Mouse (Mus musculus): Measurements from ENCODE around the gene Zfp260. TPM values are rescaled to one million over a fixed set of nuclear protein-coding genes. Genes with fewer than 3 reads are reported as not detected.

The Zfp260 gene
- polyA plus RNA-seq, 1 experiment = 36.4 TPM

GRCm38 (mm10) chr7:30143555-30144209 is 49.1 kb downstream of the Zfp260 start:
- DNase-seq = peak; percentile 53
- no peaks in the 10 kb centered on the region for H3K36me3 ChIP-seq (ENCODE audit: control insufficient read depth, insufficient read depth, low read length)
- no peaks in the 10 kb centered on the region for H3K27me3 ChIP-seq (ENCODE audit: control insufficient read depth, insufficient read depth, low read length)
- 2% methylated on average over 35 of the region's 35 CpGs for WGBS
- H3K27ac ChIP-seq (ENCODE audit: control insufficient read depth, insufficient read depth, low read length) = no peak overlapping the region
- peaks cover 5% of the 10 kb centered on the region; the same call in 1 of the 2 replicates for H3K4me1 ChIP-seq (replicated peaks; ENCODE audit: control insufficient read depth, insufficient read depth, low read length)
- H3K4me3 ChIP-seq (ENCODE audit: control insufficient read depth, insufficient read depth, low read length) = peak overlapping the region; percentile 54
- no peak for TF ChIP-seq POLR2A (IDR thresholded peaks at IDR 0.05; ENCODE audit: control insufficient read depth, extremely low read depth, insufficient read depth, low read length, poor library complexity)
- no peak for TF ChIP-seq CTCF (IDR thresholded peaks at IDR 0.05; ENCODE audit: borderline replicate concordance, control insufficient read depth, extremely low read depth, insufficient read depth, low read length, poor library complexity)

- WGBS = 97% methylated on average over 5 of the region's 5 CpGs
- Histone ChIP-seq H3K27ac (ENCODE audit: control insufficient read depth, insufficient read depth, low read length) (no peak overlapping the region), H3K4me3 (ENCODE audit: control insufficient read depth, insufficient read depth, low read length) (no peak overlapping the region), H3K36me3 (ENCODE audit: control insufficient read depth, insufficient read depth, low read length) (no peaks in the 10 kb centered on the region), H3K4me1 (replicated peaks; ENCODE audit: control insufficient read depth, insufficient read depth, low read length) (peaks cover 5% of the 10 kb centered on the region; the same call in 1 of the 2 replicates), H3K27me3 (ENCODE audit: control insufficient read depth, insufficient read depth, low read length) (no peaks in the 10 kb centered on the region)
- no peak for DNase-seq
- TF ChIP-seq POLR2A (IDR thresholded peaks at IDR 0.05; ENCODE audit: control insufficient read depth, extremely low read depth, insufficient read depth, low read length, poor library complexity) = no peak
- no peak for TF ChIP-seq CTCF (IDR thresholded peaks at IDR 0.05; ENCODE audit: borderline replicate concordance, control insufficient read depth, extremely low read depth, insufficient read depth, low read length, poor library complexity)
These were observed 52.4 kb downstream of the Zfp260 start for GRCm38 (mm10) chr7:30147011-30147410.

GRCm38 (mm10) chr7:30154040-30154439 is 59.5 kb downstream of the Zfp260 start:
- WGBS = 89% methylated on average over 1 of the region's 1 CpGs
- Histone ChIP-seq H3K27ac (ENCODE audit: control insufficient read depth, insufficient read depth, low read length) (no peak overlapping the region), H3K36me3 (ENCODE audit: control insufficient read depth, insufficient read depth, low read length) (peaks cover 9% of the 10 kb centered on the region), H3K4me1 (replicated peaks; ENCODE audit: control insufficient read depth, insufficient read depth, low read length) (no peaks in the 10 kb centered on the region), H3K4me3 (ENCODE audit: control insufficient read depth, insufficient read depth, low read length) (no peak overlapping the region), H3K27me3 (ENCODE audit: control insufficient read depth, insufficient read depth, low read length) (no peaks in the 10 kb centered on the region)
- DNase-seq = no peak
- no peak for TF ChIP-seq CTCF (IDR thresholded peaks at IDR 0.05; ENCODE audit: borderline replicate concordance, control insufficient read depth, extremely low read depth, insufficient read depth, low read length, poor library complexity)
- no peak for TF ChIP-seq POLR2A (IDR thresholded peaks at IDR 0.05; ENCODE audit: control insufficient read depth, extremely low read depth, insufficient read depth, low read length, poor library complexity)

DNA sequence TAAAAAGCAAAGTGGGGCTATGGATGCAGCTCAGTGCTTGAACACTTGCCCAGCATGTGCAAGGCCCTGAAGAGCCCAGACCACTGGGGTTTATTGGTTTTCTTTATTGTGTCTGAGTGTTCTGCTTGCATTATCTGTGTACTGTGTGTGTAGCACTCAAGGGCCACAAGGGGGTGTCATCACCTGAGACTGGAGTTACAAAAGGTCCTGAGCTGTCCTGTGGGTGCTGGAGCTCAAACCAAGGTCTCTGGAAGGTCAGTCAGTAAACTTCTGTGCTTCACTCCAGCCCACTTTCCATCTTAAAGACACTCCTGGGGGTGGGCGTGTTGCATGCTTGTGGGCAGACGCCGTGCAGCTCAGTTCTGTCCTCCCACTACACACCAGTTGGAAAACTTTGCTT is 60.9 kb downstream of the Zfp260 start:
- Histone ChIP-seq H3K4me3 (ENCODE audit: control insufficient read depth, insufficient read depth, low read length) (no peak overlapping the region), H3K27ac (ENCODE audit: control insufficient read depth, insufficient read depth, low read length) (no peak overlapping the region), H3K27me3 (ENCODE audit: control insufficient read depth, insufficient read depth, low read length) (no peaks in the 10 kb centered on the region), H3K4me1 (replicated peaks; ENCODE audit: control insufficient read depth, insufficient read depth, low read length) (no peaks in the 10 kb centered on the region), H3K36me3 (ENCODE audit: control insufficient read depth, insufficient read depth, low read length) (peaks cover 20% of the 10 kb centered on the region)
- WGBS = 98% methylated on average over 3 of the region's 3 CpGs
- no peak for DNase-seq
- no peak for TF ChIP-seq CTCF (IDR thresholded peaks at IDR 0.05; ENCODE audit: borderline replicate concordance, control insufficient read depth, extremely low read depth, insufficient read depth, low read length, poor library complexity)
- no peak for TF ChIP-seq POLR2A (IDR thresholded peaks at IDR 0.05; ENCODE audit: control insufficient read depth, extremely low read depth, insufficient read depth, low read length, poor library complexity)

Other genes starting within 250 kb of the Zfp260 start
- 0.89 and 1.0 TPM in 2 replicates for gene Zfp940, start 241.1 kb upstream of the Zfp260 start, polyA plus RNA-seq (2012; rRNA removed)
- 1.3 and 1.5 TPM in 2 replicates for gene Zfp420, start 234.8 kb upstream of the Zfp260 start, polyA plus RNA-seq (2012; rRNA removed)
- 2.5 and 3.5 TPM in 2 replicates for gene Zfp27, start 188.2 kb upstream of the Zfp260 start, polyA plus RNA-seq (2012; rRNA removed)
- gene Zfp383, start 186.6 kb upstream of the Zfp260 start, polyA plus RNA-seq (2012; rRNA removed) = 0.36 and 0.63 TPM in 2 replicates
- 11.8 and 12.3 TPM in 2 replicates for gene Zfp74, start 140.7 kb upstream of the Zfp260 start, polyA plus RNA-seq (2012; rRNA removed)
- gene Zfp568, start 110.8 kb upstream of the Zfp260 start, polyA plus RNA-seq (2012; rRNA removed) = 4.4 and 4.6 TPM in 2 replicates
- gene Zfp14, start 43.4 kb upstream of the Zfp260 start, polyA plus RNA-seq (2012; rRNA removed) = 2.2 and 3.3 TPM in 2 replicates
- 1.5 and 1.7 TPM in 2 replicates for gene Zfp82, start 21.9 kb upstream of the Zfp260 start, polyA plus RNA-seq (2012; rRNA removed)
- gene Gm26920, start 4.4 kb upstream of the Zfp260 start, polyA plus RNA-seq (2012; rRNA removed) = not detected in 2 replicates
- 4.4 and 6.8 TPM in 2 replicates for gene Zfp566, start 4.2 kb upstream of the Zfp260 start, polyA plus RNA-seq (2012; rRNA removed)
- gene Zfp382, start 27.2 kb downstream of the Zfp260 start, polyA plus RNA-seq (2012; rRNA removed) = 5.4 and 8.1 TPM in 2 replicates
- gene Zfp146, start 75.0 kb downstream of the Zfp260 start, polyA plus RNA-seq (2012; rRNA removed) = 16.8 and 18.6 TPM in 2 replicates
- gene Cox7a1, start 89.4 kb downstream of the Zfp260 start, polyA plus RNA-seq (2012; rRNA removed) = 28.1 and 85.8 TPM in 2 replicates
- gene Capns1, start 104.0 kb downstream of the Zfp260 start, polyA plus RNA-seq (2012; rRNA removed) = 565 and 739 TPM in 2 replicates
- gene Polr2i, start 137.2 kb downstream of the Zfp260 start, polyA plus RNA-seq (2012; rRNA removed) = 131 and 157 TPM in 2 replicates
- gene Tbcb, start 137.5 kb downstream of the Zfp260 start, polyA plus RNA-seq (2012; rRNA removed) = 42.4 and 47.1 TPM in 2 replicates
- gene Ovol3, start 140.9 kb downstream of the Zfp260 start, polyA plus RNA-seq (2012; rRNA removed) = 0.66 and 1.4 TPM in 2 replicates
- gene Thap8, start 185.3 kb downstream of the Zfp260 start, polyA plus RNA-seq (2012; rRNA removed) = 0.17 and 0.26 TPM in 2 replicates
- gene Wdr62, start 185.6 kb downstream of the Zfp260 start, polyA plus RNA-seq (2012; rRNA removed) = 54.1 and 66.9 TPM in 2 replicates
- gene Clip3, start 197.0 kb downstream of the Zfp260 start, polyA plus RNA-seq (2012; rRNA removed) = 2.9 and 3.3 TPM in 2 replicates
- 159 and 192 TPM in 2 replicates for gene Alkbh6, start 213.9 kb downstream of the Zfp260 start, polyA plus RNA-seq (2012; rRNA removed)
- 15.4 and 16.8 TPM in 2 replicates for gene Syne4, start 220.0 kb downstream of the Zfp260 start, polyA plus RNA-seq (2012; rRNA removed)
- gene E130208F15Rik, start 227.0 kb downstream of the Zfp260 start, polyA plus RNA-seq (2012; rRNA removed) = 0.74 and 0.93 TPM in 2 replicates
- gene Sdhaf1, start 229.1 kb downstream of the Zfp260 start, polyA plus RNA-seq (2012; rRNA removed) = 26.9 and 31.7 TPM in 2 replicates